In the genomic region with DNA sequence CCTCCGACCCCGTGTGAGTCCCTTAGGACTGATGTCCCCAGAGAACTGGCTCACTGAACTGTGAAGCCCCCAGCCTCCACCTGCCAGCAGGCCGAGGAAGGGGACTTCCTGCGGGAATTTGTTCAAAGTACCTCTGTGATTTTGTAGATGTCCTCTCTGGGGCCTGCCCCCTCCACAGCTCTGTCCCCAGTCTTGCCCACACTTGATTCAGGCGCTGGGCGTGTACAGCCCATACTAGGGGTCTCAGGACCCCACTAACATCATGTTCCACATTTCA, we compare ENCODE assay signal across 1 mouse cellular context.
TF ChIP-seq lines count a peak whose summit lies in the region.

No protein-coding gene starts in this region.

TF ChIP-seq in CH12.LX, 34 proteins besides CTCF, POLR2A, EP300 and RAD21 (continued from another document):
- peak; percentile 11; the same call in 1 of the 2 replicates for TF ChIP-seq SMC3 (IDR thresholded peaks at IDR 0.05; ENCODE audit: low read depth, low read length)
- TF ChIP-seq MAFK (IDR thresholded peaks at IDR 0.05; ENCODE audit: insufficient replicate concordance, low read length), result no peak
- TF ChIP-seq ZKSCAN1 (IDR thresholded peaks at IDR 0.05; ENCODE audit: borderline replicate concordance, low read depth, low read length), result no peak
- no peak for TF ChIP-seq ZNF384 (IDR thresholded peaks at IDR 0.05; ENCODE audit: low read depth, low read length)
- no peak for TF ChIP-seq MAZ (IDR thresholded peaks at IDR 0.05; ENCODE audit: low read depth, low read length)
- TF ChIP-seq JUN (IDR thresholded peaks at IDR 0.05; ENCODE audit: insufficient read depth, low read depth, low read length), result no peak
- TF ChIP-seq MYC (IDR thresholded peaks at IDR 0.05; ENCODE audit: low read depth, low read length), result no peak
- TF ChIP-seq MAX (IDR thresholded peaks at IDR 0.05; ENCODE audit: low read length), result no peak
- TF ChIP-seq E2F4 (IDR thresholded peaks at IDR 0.05; ENCODE audit: insufficient replicate concordance, low read depth, low read length), result no peak
- no peak; the same call in 1 of the 2 replicates for TF ChIP-seq CHD1 (IDR thresholded peaks at IDR 0.05; ENCODE audit: low read depth, low read length)
- TF ChIP-seq POLR2AphosphoS2 (IDR thresholded peaks at IDR 0.05; ENCODE audit: low read depth, low read length), result no peak
- 0 out of 2 replicates have a peak, but pooled peaks have one; percentile 18 for TF ChIP-seq MXI1 (IDR thresholded peaks at IDR 0.05; ENCODE audit: low read depth, low read length)
- TF ChIP-seq NELFE (IDR thresholded peaks at IDR 0.05; ENCODE audit: low read depth, low read length), result no peak
- TF ChIP-seq UBTF (IDR thresholded peaks at IDR 0.05; ENCODE audit: low read depth, low read length), result peak; percentile 20; the same call in 1 of the 2 replicates
- TF ChIP-seq ELF1 (IDR thresholded peaks at IDR 0.05; ENCODE audit: low read depth, low read length), result no peak
- TF ChIP-seq TCF12 (IDR thresholded peaks at IDR 0.05; ENCODE audit: low read depth, low read length), result peak; percentile 52; the same call in 1 of the 2 replicates
- peak; percentile 43; the same call in 1 of the 2 replicates for TF ChIP-seq IRF4 (IDR thresholded peaks at IDR 0.05; ENCODE audit: low read depth, low read length)
- TF ChIP-seq CHD2 (IDR thresholded peaks at IDR 0.05; ENCODE audit: low read length), result no peak
- TF ChIP-seq ETS1 (conservative IDR thresholded peaks at IDR 0.05; ENCODE audit: low read depth, low read length), result 0 out of 2 replicates have a peak, but pooled peaks have one; percentile 16
- TF ChIP-seq ZMIZ1 (IDR thresholded peaks at IDR 0.05; ENCODE audit: low read depth, low read length), result no peak
- TF ChIP-seq BHLHE40 (IDR thresholded peaks at IDR 0.05; ENCODE audit: low read depth, low read length), result peak; percentile 34; the same call in 1 of the 2 replicates
- no peak for TF ChIP-seq USF1 (IDR thresholded peaks at IDR 0.05; ENCODE audit: low read depth, low read length)
- no peak for TF ChIP-seq JUND (conservative IDR thresholded peaks at IDR 0.05; ENCODE audit: low read depth, low read length)
- peak; percentile 51; the same call in 1 of the 2 replicates for TF ChIP-seq MEF2A (IDR thresholded peaks at IDR 0.05; ENCODE audit: borderline replicate concordance, low read depth, low read length)
- no peak for TF ChIP-seq TBP (conservative IDR thresholded peaks at IDR 0.05; ENCODE audit: low read depth, low read length)
